20 mouse cellular contexts compared by ENCODE assay signal in genomic region chr3:56043091-56043490, GRCm38 (mm10).
DNase-seq lines count a peak whose midpoint lies in the region; ATAC-seq lines count a peak whose summit lies in the region.
"Had no signal": no experiment of that assay in that cellular context is flagged by ENCODE, and none has a peak within 500 bp of the region (broad histone marks: within the 10 kb centered on the region; RNA-seq: fewer than 3 reads in every experiment).

No protein-coding gene starts in this region.

- no peaks in the 10 kb centered on the region for H3K9me3 ChIP-seq in forebrain, embryonic 13.5 days (replicated peaks)
- H3K9me3 ChIP-seq in forebrain, embryonic 12.5 days = no peaks in the 10 kb centered on the region
- no peaks in the 10 kb centered on the region for H3K9me3 ChIP-seq in forebrain, embryonic 15.5 days
- H3K9me3 ChIP-seq in forebrain, embryonic 11.5 days (ENCODE audit: control insufficient read depth, low read length) = no peaks in the 10 kb centered on the region
- no peaks in the 10 kb centered on the region for H3K9me3 ChIP-seq in forebrain, embryonic 16.5 days (ENCODE audit: control insufficient read depth, low read length)
- H3K9me3 ChIP-seq: embryonic facial prominence, embryonic 13.5 days; embryonic facial prominence, embryonic 15.5 days had no signal

- peak; percentile 58 for ATAC-seq in forebrain, embryonic 13.5 days
- ATAC-seq in forebrain, embryonic 12.5 days (ENCODE audit: low FRiP score) = no peak
- 0 out of 2 replicates have a peak, but pooled peaks have one; percentile 32 for ATAC-seq in forebrain, embryonic 15.5 days (replicated peaks)
- no peak for ATAC-seq in forebrain, embryonic 11.5 days (replicated peaks; ENCODE audit: low FRiP score)
- peak; percentile 65 for ATAC-seq in forebrain, embryonic 16.5 days
- ATAC-seq in megakaryocyte, adult 5-6 weeks (ENCODE audit: poor library complexity, severe bottlenecking) = no peak

- H3K4me3 ChIP-seq in forebrain, embryonic 13.5 days = no peak overlapping the region
- H3K4me3 ChIP-seq in forebrain, embryonic 12.5 days (replicated peaks) = no peak overlapping the region
- no peak overlapping the region for H3K4me3 ChIP-seq in forebrain, embryonic 15.5 days
- no peak overlapping the region for H3K4me3 ChIP-seq in forebrain, embryonic 11.5 days (ENCODE audit: low read depth, low read length)
- no peak overlapping the region for H3K4me3 ChIP-seq in forebrain, embryonic 16.5 days (replicated peaks; ENCODE audit: low read length)
- H3K4me3 ChIP-seq: embryonic facial prominence, embryonic 13.5 days; embryonic facial prominence, embryonic 15.5 days; erythroblast, embryonic 14.5 days had no signal

- no peak for DNase-seq in forebrain, embryonic 11.5 days (ENCODE audit: low spot score)
- DNase-seq in gonadal fat pad, adult 2 months (ENCODE audit: low read depth) = peak; percentile 56
- DNase-seq in cerebellum, postnatal 4 days (ENCODE audit: low spot score in 2 of 2) = no peak
- DNase-seq: adrenal gland, adult 2 months; adrenal gland, postnatal 10 days; adrenal gland, postnatal 25 days; cerebellum, adult 11-12 months; cerebellum, adult 2 months; cerebellum, adult 9-10 months; cerebellum, postnatal 10 days; cerebellum, postnatal 25 days; embryo, embryonic 11 days had no signal

- no peaks in the 10 kb centered on the region for H3K27me3 ChIP-seq in forebrain, embryonic 13.5 days
- no peaks in the 10 kb centered on the region for H3K27me3 ChIP-seq in forebrain, embryonic 12.5 days
- H3K27me3 ChIP-seq in forebrain, embryonic 15.5 days = no peaks in the 10 kb centered on the region
- no peaks in the 10 kb centered on the region for H3K27me3 ChIP-seq in forebrain, embryonic 11.5 days (ENCODE audit: control insufficient read depth, insufficient read depth, low read length)
- no peaks in the 10 kb centered on the region for H3K27me3 ChIP-seq in forebrain, embryonic 16.5 days (replicated peaks; ENCODE audit: control insufficient read depth, insufficient read depth, low read length)
- H3K27me3 ChIP-seq: embryonic facial prominence, embryonic 13.5 days; embryonic facial prominence, embryonic 15.5 days had no signal

- peaks cover 10% of the 10 kb centered on the region; the same call in 1 of the 2 replicates for H3K36me3 ChIP-seq in forebrain, embryonic 13.5 days (ENCODE audit: poor library complexity, severe bottlenecking)
- no peaks in the 10 kb centered on the region for H3K36me3 ChIP-seq in forebrain, embryonic 12.5 days (replicated peaks)
- peaks cover 6% of the 10 kb centered on the region; the same call in 1 of the 2 replicates for H3K36me3 ChIP-seq in forebrain, embryonic 15.5 days
- H3K36me3 ChIP-seq in forebrain, embryonic 11.5 days (ENCODE audit: control insufficient read depth, insufficient read depth, low read length) = no peaks in the 10 kb centered on the region
- H3K36me3 ChIP-seq in forebrain, embryonic 16.5 days (ENCODE audit: control insufficient read depth, insufficient read depth) = no peaks in the 10 kb centered on the region
- H3K36me3 ChIP-seq: embryonic facial prominence, embryonic 15.5 days had no signal

- no peak overlapping the region for H3K9ac ChIP-seq in forebrain, embryonic 13.5 days
- H3K9ac ChIP-seq in forebrain, embryonic 12.5 days = no peak overlapping the region
- H3K9ac ChIP-seq in forebrain, embryonic 15.5 days (replicated peaks) = no peak overlapping the region
- no peak overlapping the region for H3K9ac ChIP-seq in forebrain, embryonic 11.5 days (ENCODE audit: low read length)
- H3K9ac ChIP-seq in forebrain, embryonic 16.5 days (replicated peaks; ENCODE audit: low read depth, low read length) = no peak overlapping the region
- H3K9ac ChIP-seq: embryonic facial prominence, embryonic 13.5 days; embryonic facial prominence, embryonic 15.5 days had no signal

- H3K27ac ChIP-seq in forebrain, embryonic 13.5 days = no peak overlapping the region
- no peak overlapping the region for H3K27ac ChIP-seq in forebrain, embryonic 12.5 days
- H3K27ac ChIP-seq in forebrain, embryonic 15.5 days (replicated peaks) = peak overlapping the region; percentile 20; the same call in 1 of the 2 replicates
- no peak overlapping the region for H3K27ac ChIP-seq in forebrain, embryonic 11.5 days (ENCODE audit: low read depth, low read length)
- H3K27ac ChIP-seq in forebrain, embryonic 16.5 days (ENCODE audit: low read length) = peak overlapping the region; percentile 31; the same call in 1 of the 2 replicates
- H3K27ac ChIP-seq: embryonic facial prominence, embryonic 13.5 days; embryonic facial prominence, embryonic 15.5 days had no signal

- H3K4me2 ChIP-seq in forebrain, embryonic 13.5 days = no peak overlapping the region
- no peak overlapping the region for H3K4me2 ChIP-seq in forebrain, embryonic 12.5 days
- no peak overlapping the region for H3K4me2 ChIP-seq in forebrain, embryonic 15.5 days (replicated peaks)
- no peak overlapping the region for H3K4me2 ChIP-seq in forebrain, embryonic 11.5 days (ENCODE audit: low read depth, low read length, severe bottlenecking)
- no peak overlapping the region for H3K4me2 ChIP-seq in forebrain, embryonic 16.5 days (ENCODE audit: low read length)
- H3K4me2 ChIP-seq: embryonic facial prominence, embryonic 13.5 days; embryonic facial prominence, embryonic 15.5 days had no signal

- 69% methylated on average over 1 of the region's 1 CpGs for WGBS in forebrain, embryonic 13.5 days
- 73% methylated on average over 1 of the region's 1 CpGs for WGBS in forebrain, embryonic 12.5 days
- 43% methylated on average over 1 of the region's 1 CpGs for WGBS in forebrain, embryonic 15.5 days
- WGBS in forebrain, embryonic 11.5 days = 83% methylated on average over 1 of the region's 1 CpGs
- 56% methylated on average over 1 of the region's 1 CpGs for WGBS in forebrain, embryonic 16.5 days

- H3K4me1 ChIP-seq in forebrain, embryonic 13.5 days = no peaks in the 10 kb centered on the region
- H3K4me1 ChIP-seq in forebrain, embryonic 12.5 days = no peaks in the 10 kb centered on the region
- H3K4me1 ChIP-seq in forebrain, embryonic 15.5 days = peaks cover 3% of the 10 kb centered on the region; the same call in 1 of the 2 replicates
- no peaks in the 10 kb centered on the region for H3K4me1 ChIP-seq in forebrain, embryonic 11.5 days (replicated peaks; ENCODE audit: control insufficient read depth, insufficient read depth, low read length)
- H3K4me1 ChIP-seq in forebrain, embryonic 16.5 days (replicated peaks; ENCODE audit: control insufficient read depth, insufficient read depth, low read length) = peaks cover 3% of the 10 kb centered on the region; the same call in 1 of the 2 replicates
- H3K4me1 ChIP-seq: embryonic facial prominence, embryonic 13.5 days; embryonic facial prominence, embryonic 15.5 days had no signal

Comparison
In these comparisons a context has a peak if more than half of its experiments do, and no peak if none do; other contexts are left out.
1. ATAC-seq: peak in forebrain, embryonic 13.5 days (single experiment), forebrain, embryonic 15.5 days (single experiment) and forebrain, embryonic 16.5 days (single experiment); none in forebrain, embryonic 12.5 days (single experiment), forebrain, embryonic 11.5 days (single experiment) and megakaryocyte, adult 5-6 weeks (single experiment).
2. H3K27ac ChIP-seq: peak in forebrain, embryonic 15.5 days (single experiment) and forebrain, embryonic 16.5 days (single experiment); none in forebrain, embryonic 13.5 days (single experiment), forebrain, embryonic 12.5 days (single experiment) and forebrain, embryonic 11.5 days (single experiment).